Mouse (Mus musculus): ENCODE measurements around the gene Mul1. TPM values are rescaled to one million over a fixed set of nuclear protein-coding genes. Genes with fewer than 3 reads are reported as not detected.
"Not testable (repeated sequence)": the region's sequence is repeated elsewhere in the genome, so short reads cannot be mapped to it uniquely, and the experiment has no call there.

Mul1 gene
- polyA plus RNA-seq, 1 experiment from 2014 or later, result 16.8 TPM

GRCm38 (mm10) chr4:138411504-138412121 is 22.9 kb upstream of the Mul1 start:
- no peaks in the 10 kb centered on the region; the same call in 1 of the 2 replicates for H3K27me3 ChIP-seq (ENCODE audit: control insufficient read depth, insufficient read depth, low read depth, low read length)
- H3K4me3 ChIP-seq (ENCODE audit: low read length), result no peak overlapping the region
- no peak for ATAC-seq (ENCODE audit: low read depth)
- no peak overlapping the region for H3K9ac ChIP-seq (ENCODE audit: low read length)
- 39% methylated on average over 7 of the region's 7 CpGs for WGBS
- no peak overlapping the region for H3K27ac ChIP-seq (ENCODE audit: low read length)
- H3K36me3 ChIP-seq (ENCODE audit: control insufficient read depth, insufficient read depth, low read length), result no peaks in the 10 kb centered on the region
- H3K4me1 ChIP-seq (replicated peaks; ENCODE audit: control insufficient read depth, insufficient read depth, low read length), result 0 out of 2 replicates have a peak, but pooled peaks cover 4% of the 10 kb centered on the region
- no peak overlapping the region for H3K4me2 ChIP-seq (ENCODE audit: low read depth, low read length)
- H3K9me3 ChIP-seq (ENCODE audit: control insufficient read depth, low read length), result no peaks in the 10 kb centered on the region

- 11% methylated on average over 6 of the region's 6 CpGs for WGBS
- H3K36me3 ChIP-seq (ENCODE audit: control insufficient read depth, insufficient read depth, low read length), result no peaks in the 10 kb centered on the region
- peak overlapping the region; percentile 11; the same call in 1 of the 2 replicates for H3K4me2 ChIP-seq (ENCODE audit: low read depth, low read length)
- 0 out of 2 replicates have a peak, but pooled peaks cover 4% of the 10 kb centered on the region for H3K4me1 ChIP-seq (replicated peaks; ENCODE audit: control insufficient read depth, insufficient read depth, low read length)
- peak overlapping the region; percentile 64 for H3K27ac ChIP-seq (ENCODE audit: low read length)
- H3K9me3 ChIP-seq (ENCODE audit: control insufficient read depth, low read length), result no peaks in the 10 kb centered on the region
- no peak overlapping the region for H3K4me3 ChIP-seq (ENCODE audit: low read length)
- peaks cover 4% of the 10 kb centered on the region for H3K27me3 ChIP-seq (ENCODE audit: control insufficient read depth, insufficient read depth, low read depth, low read length)
- no peak overlapping the region; the same call in 1 of the 2 replicates for H3K9ac ChIP-seq (ENCODE audit: low read length)
- ATAC-seq (ENCODE audit: low read depth), result peak; percentile 61
These were observed 19.7 kb upstream of the Mul1 start for GRCm38 (mm10) chr4:138414725-138415124.

GRCm38 (mm10) chr4:138415991-138416390 is 18.5 kb upstream of the Mul1 start:
- ATAC-seq (ENCODE audit: low read depth), result no peak
- Histone ChIP-seq H3K9me3 (ENCODE audit: control insufficient read depth, low read length) (no peaks in the 10 kb centered on the region), H3K9ac (ENCODE audit: low read length) (no peak overlapping the region), H3K4me2 (ENCODE audit: low read depth, low read length) (no peak overlapping the region), H3K36me3 (ENCODE audit: control insufficient read depth, insufficient read depth, low read length) (no peaks in the 10 kb centered on the region), H3K4me3 (ENCODE audit: low read length) (no peak overlapping the region), H3K27me3 (ENCODE audit: control insufficient read depth, insufficient read depth, low read depth, low read length) (peaks cover 7% of the 10 kb centered on the region), H3K27ac (ENCODE audit: low read length) (no peak overlapping the region), H3K4me1 (replicated peaks; ENCODE audit: control insufficient read depth, insufficient read depth, low read length) (0 out of 2 replicates have a peak, but pooled peaks cover 4% of the 10 kb centered on the region)
- 74% methylated on average over 3 of the region's 3 CpGs for WGBS

- Histone ChIP-seq H3K9ac (ENCODE audit: low read length) (no peak overlapping the region), H3K27me3 (ENCODE audit: control insufficient read depth, insufficient read depth, low read depth, low read length) (peaks cover 7% of the 10 kb centered on the region)
These were observed 18.1 kb upstream of the Mul1 start for GRCm38 (mm10) chr4:138416414-138416813.

GRCm38 (mm10) chr4:138417882-138418281 is 16.6 kb upstream of the Mul1 start:
- Histone ChIP-seq H3K27ac (ENCODE audit: low read length) (no peak overlapping the region), H3K4me3 (ENCODE audit: low read length) (no peak overlapping the region), H3K9ac (ENCODE audit: low read length) (no peak overlapping the region), H3K4me2 (ENCODE audit: low read depth, low read length) (no peak overlapping the region), H3K36me3 (ENCODE audit: control insufficient read depth, insufficient read depth, low read length) (no peaks in the 10 kb centered on the region), H3K27me3 (ENCODE audit: control insufficient read depth, insufficient read depth, low read depth, low read length) (peaks cover 7% of the 10 kb centered on the region), H3K4me1 (replicated peaks; ENCODE audit: control insufficient read depth, insufficient read depth, low read length) (0 out of 2 replicates have a peak, but pooled peaks cover 4% of the 10 kb centered on the region), H3K9me3 (ENCODE audit: control insufficient read depth, low read length) (no peaks in the 10 kb centered on the region)
- WGBS, result 71% methylated on average over 4 of the region's 4 CpGs
- no peak for ATAC-seq (ENCODE audit: low read depth)

More at GRCm38 (mm10) chr4:138416414-138416813, 18.1 kb upstream of the Mul1 start:
- WGBS, result 62% methylated on average over 5 of the region's 5 CpGs
- Histone ChIP-seq H3K27ac (ENCODE audit: low read length) (no peak overlapping the region), H3K36me3 (ENCODE audit: control insufficient read depth, insufficient read depth, low read length) (no peaks in the 10 kb centered on the region), H3K9me3 (ENCODE audit: control insufficient read depth, low read length) (no peaks in the 10 kb centered on the region), H3K4me1 (replicated peaks; ENCODE audit: control insufficient read depth, insufficient read depth, low read length) (0 out of 2 replicates have a peak, but pooled peaks cover 4% of the 10 kb centered on the region), H3K4me3 (ENCODE audit: low read length) (no peak overlapping the region), H3K4me2 (ENCODE audit: low read depth, low read length) (no peak overlapping the region)
- no peak for ATAC-seq (ENCODE audit: low read depth)

GRCm38 (mm10) chr4:138418340-138418957 is 16.0 kb upstream of the Mul1 start:
- no peak for ATAC-seq (ENCODE audit: low read depth)
- no peak overlapping the region for H3K4me2 ChIP-seq (ENCODE audit: low read depth, low read length)
- no peak overlapping the region for H3K4me3 ChIP-seq (ENCODE audit: low read length)
- WGBS, result 39% methylated on average over 11 of the region's 11 CpGs
- no peaks in the 10 kb centered on the region for H3K9me3 ChIP-seq (ENCODE audit: control insufficient read depth, low read length)
- H3K27me3 ChIP-seq (ENCODE audit: control insufficient read depth, insufficient read depth, low read depth, low read length), result peaks cover 7% of the 10 kb centered on the region
- no peaks in the 10 kb centered on the region for H3K36me3 ChIP-seq (ENCODE audit: control insufficient read depth, insufficient read depth, low read length)
- H3K4me1 ChIP-seq (replicated peaks; ENCODE audit: control insufficient read depth, insufficient read depth, low read length), result 0 out of 2 replicates have a peak, but pooled peaks cover 4% of the 10 kb centered on the region
- H3K9ac ChIP-seq (ENCODE audit: low read length), result no peak overlapping the region
- H3K27ac ChIP-seq (ENCODE audit: low read length), result no peak overlapping the region

- no peak for ATAC-seq (ENCODE audit: low read depth)
- H3K9me3 ChIP-seq (ENCODE audit: control insufficient read depth, low read length), result no peaks in the 10 kb centered on the region
- WGBS, result 81% methylated on average over 6 of the region's 6 CpGs
These were observed 9.4 kb upstream of the Mul1 start for GRCm38 (mm10) chr4:138425028-138425427.

GRCm38 (mm10) chr4:138425604-138426003 is 8.9 kb upstream of the Mul1 start:
- H3K4me2 ChIP-seq (ENCODE audit: low read depth, low read length); ATAC-seq (ENCODE audit: low read depth); H3K4me1 ChIP-seq (replicated peaks; ENCODE audit: control insufficient read depth, insufficient read depth, low read length); H3K9me3 ChIP-seq (ENCODE audit: control insufficient read depth, low read length); H3K9ac ChIP-seq (ENCODE audit: low read length); H3K36me3 ChIP-seq (ENCODE audit: control insufficient read depth, insufficient read depth, low read length); H3K4me3 ChIP-seq (ENCODE audit: low read length); H3K27ac ChIP-seq (ENCODE audit: low read length); H3K27me3 ChIP-seq (ENCODE audit: control insufficient read depth, insufficient read depth, low read depth, low read length): not testable (repeated sequence)
- WGBS, result 86% methylated on average over 14 of the region's 14 CpGs

More at GRCm38 (mm10) chr4:138425028-138425427, 9.4 kb upstream of the Mul1 start:
- Histone ChIP-seq H3K27ac (ENCODE audit: low read length) (no peak overlapping the region), H3K27me3 (ENCODE audit: control insufficient read depth, insufficient read depth, low read depth, low read length) (no peaks in the 10 kb centered on the region), H3K9ac (ENCODE audit: low read length) (no peak overlapping the region), H3K4me3 (ENCODE audit: low read length) (no peak overlapping the region), H3K4me1 (replicated peaks; ENCODE audit: control insufficient read depth, insufficient read depth, low read length) (no peaks in the 10 kb centered on the region), H3K36me3 (ENCODE audit: control insufficient read depth, insufficient read depth, low read length) (no peaks in the 10 kb centered on the region), H3K4me2 (ENCODE audit: low read depth, low read length) (no peak overlapping the region)

- H3K36me3 ChIP-seq (ENCODE audit: control insufficient read depth, insufficient read depth, low read length), result no peaks in the 10 kb centered on the region
- no peaks in the 10 kb centered on the region for H3K4me1 ChIP-seq (replicated peaks; ENCODE audit: control insufficient read depth, insufficient read depth, low read length)
- no peak overlapping the region for H3K4me3 ChIP-seq (ENCODE audit: low read length)
- no peak for ATAC-seq (ENCODE audit: low read depth)
- no peaks in the 10 kb centered on the region for H3K27me3 ChIP-seq (ENCODE audit: control insufficient read depth, insufficient read depth, low read depth, low read length)
- H3K4me2 ChIP-seq (ENCODE audit: low read depth, low read length), result peak overlapping the region; percentile 26; the same call in 1 of the 2 replicates
- no peak overlapping the region for H3K9ac ChIP-seq (ENCODE audit: low read length)
- 34% methylated on average over 22 of the region's 22 CpGs for whole genome bisulfite sequencing
- no peak overlapping the region for H3K27ac ChIP-seq (ENCODE audit: low read length)
- H3K9me3 ChIP-seq (ENCODE audit: control insufficient read depth, low read length), result no peaks in the 10 kb centered on the region
These were observed 7.4 kb upstream of the Mul1 start for GRCm38 (mm10) chr4:138426778-138427705.
